Mouse (Mus musculus) stomach, postnatal 0 days (tissue): ENCODE results near the gene Hip1r.

Experiments used
- CTCF ChIP-seq: IDR thresholded peaks from 2 replicates; pipeline ENCODE4 v1.5.1; 2016; ENCODE audit warnings: antibody characterized with exemption, low read depth, mild to moderate bottlenecking, moderate library complexity
- EP300 ChIP-seq: optimal IDR thresholded peaks from 2 replicates; pipeline ENCODE3; 2016; ENCODE audit warnings: antibody characterized with exemption

DNA sequence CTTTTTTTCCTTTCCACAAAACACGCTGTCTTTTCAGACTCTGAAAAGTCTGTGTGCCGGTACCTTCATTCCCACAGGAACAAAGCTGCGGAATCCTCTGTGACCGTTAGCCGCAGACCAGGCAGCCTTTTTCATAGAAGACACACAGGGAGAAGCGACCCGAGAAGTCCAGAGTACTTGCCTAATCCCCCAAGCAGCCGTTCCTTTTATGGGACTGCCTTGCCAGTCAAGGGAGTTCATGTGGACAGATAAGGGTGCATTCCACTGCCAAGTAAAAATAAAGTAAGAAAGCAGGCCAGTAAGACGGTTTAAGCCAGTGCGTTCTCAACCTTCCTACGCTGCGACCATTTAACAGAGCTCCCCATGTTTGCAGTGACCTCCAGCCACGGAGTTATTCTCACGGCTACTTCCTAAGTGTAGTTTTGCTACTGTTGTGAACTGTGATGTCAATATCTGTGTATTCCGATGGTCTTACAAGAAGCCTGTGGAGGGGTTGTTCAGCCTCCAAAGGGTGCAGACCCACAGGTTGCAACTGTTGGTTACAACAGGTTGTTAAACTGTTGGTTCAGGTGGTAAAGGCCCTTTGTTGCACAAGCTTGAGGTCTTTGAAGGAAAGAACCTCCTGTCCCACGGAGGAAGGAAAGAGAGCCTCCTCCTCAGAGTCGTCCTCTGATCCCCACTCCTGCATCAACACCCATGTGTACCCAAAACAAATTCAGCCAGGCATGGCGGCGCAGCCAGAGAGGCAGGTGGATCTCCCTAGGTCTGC lies 54.5 kb downstream of the Hip1r start:
- TF ChIP-seq EP300 (no peak), CTCF (no peak)
